Mouse (Mus musculus) ES-Bruce4 (cell line): Measurements from ENCODE around the gene Tmem260.

Experiments used
- CTCF ChIP-seq: IDR thresholded peaks from one replicate; pipeline ENCODE4 v1.8.1; 2011; ENCODE audit warnings: low read depth, low read length
- EP300 ChIP-seq: IDR thresholded peaks from 2 replicates; pipeline ENCODE4 v1.6.1; 2011; ENCODE audit warnings: low read depth, low read length; ENCODE audit not compliant: insufficient read depth

DNA sequence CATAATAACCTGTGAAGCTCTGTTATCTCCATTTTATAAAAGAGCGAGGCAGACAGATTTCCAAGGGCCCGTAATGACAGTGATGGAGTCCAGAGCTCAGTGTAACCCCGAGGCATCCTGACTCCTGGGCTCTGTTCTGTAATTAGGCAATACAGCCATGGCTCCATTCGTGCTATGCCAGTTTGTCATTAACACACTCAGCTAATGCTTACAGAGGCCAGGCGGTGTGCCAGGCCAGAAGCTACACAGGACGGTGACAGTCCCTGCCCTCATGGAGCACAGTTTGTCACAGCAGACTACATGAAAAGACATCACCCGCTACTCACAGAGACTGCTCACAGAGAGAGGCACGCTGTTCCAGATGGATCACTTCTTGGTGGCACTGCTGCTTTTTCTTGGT lies 61.5 kb downstream of the Tmem260 start:
- TF ChIP-seq CTCF: no peak
- no peak for TF ChIP-seq EP300
